Mouse (Mus musculus): ENCODE data around the gene Ddx49.

The Ddx49 gene

GRCm38 (mm10) chr8:70259043-70259442, 43.2 kb downstream of the Ddx49 start:
- no peak for DNase-seq

- no peak for DNase-seq
Measured at GRCm38 (mm10) chr8:70258600-70258999, 43.7 kb downstream of the Ddx49 start.

GRCm38 (mm10) chr8:70257456-70257855, 44.8 kb downstream of the Ddx49 start:
- no peak for DNase-seq

GRCm38 (mm10) chr8:70254628-70255027, 47.7 kb downstream of the Ddx49 start:
- no peak for DNase-seq

- DNase-seq = no peak
Measured at GRCm38 (mm10) chr8:70247841-70248240, 54.4 kb downstream of the Ddx49 start.

GRCm38 (mm10) chr8:70246622-70247021, 55.7 kb downstream of the Ddx49 start:
- DNase-seq = no peak

All from right cerebral cortex, postnatal 4 days (tissue).